Mouse (Mus musculus) forebrain, embryonic 12.5 days (tissue): ENCODE measurements at regions not wholly inside any gene's neighbourhood (a gene's known extent, or its start where the extent isn't known, plus 50 kb on each side); places are given as distances from the start of the nearest gene placed in this dataset.
A peak's percentile ranks its signal among the peaks of the same experiment; 100 is the strongest.

Source experiments
- ATAC-seq: fragments of 200-750 bp; cut with Nextera tagmentation; 2 replicates; pipeline ENCODE4 v1.8.0; 2017; ENCODE audit warnings: moderate TSS enrichment; ENCODE audit not compliant: low FRiP score
- H3K27ac ChIP-seq: fragments of 300-500 bp; sonication (generic); 2 replicates; pipeline ENCODE4 v1.5.1; 2016; ENCODE audit warnings: mild to moderate bottlenecking
- H3K27me3 ChIP-seq: fragments of 300-500 bp; sonication (generic); 2 replicates; pipeline ENCODE4 v1.6.1; 2016; ENCODE audit warnings: mild to moderate bottlenecking
- H3K36me3 ChIP-seq: fragments of 300-500 bp; sonication (generic); replicated peaks from 2 replicates; pipeline ENCODE4 v1.6.1; 2016; ENCODE audit warnings: mild to moderate bottlenecking
- H3K4me1 ChIP-seq: fragments of 300-500 bp; sonication (generic); 2 replicates; pipeline ENCODE4 v1.6.1; 2016
- H3K4me2 ChIP-seq: fragments of 300-500 bp; sonication (generic); 2 replicates; pipeline ENCODE4 v1.6.1; 2016; ENCODE audit warnings: mild to moderate bottlenecking, moderate library complexity
- H3K4me3 ChIP-seq: fragments of 300-500 bp; sonication (generic); replicated peaks from 2 replicates; pipeline ENCODE4 v1.5.1; 2016; ENCODE audit warnings: mild to moderate bottlenecking
- H3K9ac ChIP-seq: fragments of 300-500 bp; sonication (generic); 2 replicates; pipeline ENCODE4 v1.6.1; 2016; ENCODE audit warnings: mild to moderate bottlenecking
- H3K9me3 ChIP-seq: fragments of 300-500 bp; sonication (generic); 2 replicates; pipeline ENCODE4 v1.6.1; 2016
- WGBS: fragments of 180-500 bp; shearing (Covaris S2); methylation state at CpG from one replicate; pipeline ENCODE4 v1.1.7; 2016; 5-methylcytosine and 5-hydroxymethylcytosine counted together

- ATAC-seq: no peak
- H3K36me3 ChIP-seq: no peaks in the 10 kb centered on the region
- H3K27ac ChIP-seq: no peak overlapping the region
- H3K27me3 ChIP-seq: no peaks in the 10 kb centered on the region
- no peak overlapping the region for H3K4me3 ChIP-seq
- H3K4me1 ChIP-seq: no peaks in the 10 kb centered on the region
- no peak overlapping the region for H3K9ac ChIP-seq
- no peak overlapping the region for H3K4me2 ChIP-seq
- WGBS: 73% methylated on average over 5 of the region's 5 CpGs
- peaks cover 4% of the 10 kb centered on the region; the same call in 1 of the 2 replicates for H3K9me3 ChIP-seq
These were observed 51.0 kb upstream of the Stt3b start for GRCm38 (mm10) chr9:115361191-115361590.

GRCm38 (mm10) chr9:115361881-115362280, 51.7 kb upstream of the Stt3b start:
- H3K9me3 ChIP-seq: peaks cover 4% of the 10 kb centered on the region; the same call in 1 of the 2 replicates
- no peak overlapping the region for H3K4me2 ChIP-seq
- no peaks in the 10 kb centered on the region for H3K4me1 ChIP-seq
- ATAC-seq: no peak
- H3K27me3 ChIP-seq: no peaks in the 10 kb centered on the region
- no peak overlapping the region for H3K9ac ChIP-seq
- no peaks in the 10 kb centered on the region for H3K36me3 ChIP-seq
- no peak overlapping the region for H3K4me3 ChIP-seq
- 88% methylated on average over 11 of the region's 11 CpGs for WGBS
- no peak overlapping the region for H3K27ac ChIP-seq

GRCm38 (mm10) chr9:115362486-115362885, 52.3 kb upstream of the Stt3b start:
- Histone ChIP-seq H3K27me3 (no peaks in the 10 kb centered on the region), H3K36me3 (no peaks in the 10 kb centered on the region), H3K27ac (no peak overlapping the region), H3K9ac (no peak overlapping the region), H3K4me1 (no peaks in the 10 kb centered on the region), H3K4me3 (no peak overlapping the region), H3K4me2 (no peak overlapping the region), H3K9me3 (peaks cover 4% of the 10 kb centered on the region; the same call in 1 of the 2 replicates)
- WGBS: 85% methylated on average over 4 of the region's 4 CpGs
- no peak for ATAC-seq

- Histone ChIP-seq H3K4me3 (no peak overlapping the region), H3K9me3 (peaks cover 4% of the 10 kb centered on the region; the same call in 1 of the 2 replicates), H3K27ac (no peak overlapping the region), H3K9ac (no peak overlapping the region), H3K36me3 (no peaks in the 10 kb centered on the region), H3K4me2 (no peak overlapping the region), H3K4me1 (no peaks in the 10 kb centered on the region), H3K27me3 (no peaks in the 10 kb centered on the region)
- no peak for ATAC-seq
- 91% methylated on average over 16 of the region's 16 CpGs for WGBS
These were observed 55.0 kb upstream of the Stt3b start for GRCm38 (mm10) chr9:115364919-115365861.

- Histone ChIP-seq H3K9me3 (peaks cover 4% of the 10 kb centered on the region; the same call in 1 of the 2 replicates), H3K27ac (no peak overlapping the region), H3K4me1 (no peaks in the 10 kb centered on the region), H3K4me3 (no peak overlapping the region), H3K9ac (no peak overlapping the region), H3K27me3 (no peaks in the 10 kb centered on the region), H3K36me3 (no peaks in the 10 kb centered on the region), H3K4me2 (no peak overlapping the region)
- ATAC-seq: no peak
- WGBS: 73% methylated on average over 3 of the region's 3 CpGs
These were observed 57.6 kb upstream of the Stt3b start for GRCm38 (mm10) chr9:115367808-115368207.

GRCm38 (mm10) chr9:115380276-115380675, 70.1 kb upstream of the Stt3b start:
- Histone ChIP-seq H3K36me3 (no peaks in the 10 kb centered on the region), H3K4me2 (no peak overlapping the region), H3K9ac (no peak overlapping the region), H3K27ac (peak overlapping the region; percentile 31; the same call in 1 of the 2 replicates), H3K9me3 (no peaks in the 10 kb centered on the region), H3K27me3 (no peaks in the 10 kb centered on the region), H3K4me3 (no peak overlapping the region), H3K4me1 (peaks cover 5% of the 10 kb centered on the region)
- ATAC-seq: no peak
- 70% methylated on average over 15 of the region's 15 CpGs for WGBS

GRCm38 (mm10) chr9:115382824-115383475, 72.7 kb upstream of the Stt3b start:
- H3K4me1 ChIP-seq: peaks cover 5% of the 10 kb centered on the region
- H3K4me2 ChIP-seq: no peak overlapping the region
- WGBS: 92% methylated on average over 12 of the region's 12 CpGs
- ATAC-seq: no peak
- no peaks in the 10 kb centered on the region for H3K36me3 ChIP-seq
- no peaks in the 10 kb centered on the region for H3K9me3 ChIP-seq
- no peaks in the 10 kb centered on the region for H3K27me3 ChIP-seq
- no peak overlapping the region for H3K27ac ChIP-seq
- no peak overlapping the region for H3K4me3 ChIP-seq
- H3K9ac ChIP-seq: no peak overlapping the region

GRCm38 (mm10) chr9:115383935-115384334, 73.7 kb upstream of the Stt3b start:
- Histone ChIP-seq H3K27ac (no peak overlapping the region), H3K4me3 (no peak overlapping the region), H3K4me1 (peaks cover 9% of the 10 kb centered on the region), H3K9ac (no peak overlapping the region), H3K9me3 (no peaks in the 10 kb centered on the region), H3K36me3 (no peaks in the 10 kb centered on the region), H3K4me2 (no peak overlapping the region), H3K27me3 (no peaks in the 10 kb centered on the region)
- ATAC-seq: no peak
- WGBS: 77% methylated on average over 4 of the region's 4 CpGs

- H3K27me3 ChIP-seq: no peaks in the 10 kb centered on the region
- no peaks in the 10 kb centered on the region for H3K36me3 ChIP-seq
- no peak overlapping the region for H3K9ac ChIP-seq
- no peaks in the 10 kb centered on the region for H3K9me3 ChIP-seq
- H3K4me3 ChIP-seq: no peak overlapping the region
- no peak for ATAC-seq
- H3K27ac ChIP-seq: no peak overlapping the region
- WGBS: 97% methylated on average over 1 of the region's 1 CpGs
- H3K4me2 ChIP-seq: no peak overlapping the region
- H3K4me1 ChIP-seq: peaks cover 9% of the 10 kb centered on the region
These were observed 74.1 kb upstream of the Stt3b start for GRCm38 (mm10) chr9:115384345-115384744.

- H3K4me3 ChIP-seq: no peak overlapping the region
- H3K9ac ChIP-seq: no peak overlapping the region
- no peak for ATAC-seq
- peaks cover 17% of the 10 kb centered on the region for H3K4me1 ChIP-seq
- H3K27ac ChIP-seq: no peak overlapping the region
- 89% methylated on average over 26 of the region's 26 CpGs for WGBS
- H3K27me3 ChIP-seq: no peaks in the 10 kb centered on the region
- H3K36me3 ChIP-seq: no peaks in the 10 kb centered on the region
- H3K4me2 ChIP-seq: no peak overlapping the region
- no peaks in the 10 kb centered on the region for H3K9me3 ChIP-seq
These were observed 77.5 kb upstream of the Stt3b start for GRCm38 (mm10) chr9:115387471-115388360.

GRCm38 (mm10) chr9:115388361-115388759, 78.1 kb upstream of the Stt3b start:
- no peak for ATAC-seq
- H3K4me3 ChIP-seq: no peak overlapping the region
- H3K9ac ChIP-seq: no peak overlapping the region
- H3K27me3 ChIP-seq: no peaks in the 10 kb centered on the region
- H3K4me2 ChIP-seq: no peak overlapping the region
- H3K27ac ChIP-seq: no peak overlapping the region
- 86% methylated on average over 11 of the region's 11 CpGs for WGBS
- no peaks in the 10 kb centered on the region for H3K9me3 ChIP-seq
- H3K36me3 ChIP-seq: no peaks in the 10 kb centered on the region
- H3K4me1 ChIP-seq: peaks cover 17% of the 10 kb centered on the region

GRCm38 (mm10) chr9:115389082-115389481, 78.9 kb upstream of the Stt3b start:
- no peak for ATAC-seq

More at GRCm38 (mm10) chr9:115389082-115389481, 78.9 kb upstream of the Stt3b start:
- Histone ChIP-seq H3K4me2 (no peak overlapping the region), H3K27me3 (no peaks in the 10 kb centered on the region), H3K36me3 (no peaks in the 10 kb centered on the region), H3K4me3 (no peak overlapping the region), H3K9ac (no peak overlapping the region), H3K9me3 (no peaks in the 10 kb centered on the region), H3K27ac (no peak overlapping the region), H3K4me1 (peaks cover 17% of the 10 kb centered on the region)
- 89% methylated on average over 2 of the region's 2 CpGs for WGBS
